Mouse (Mus musculus) liver, adult 2 months (tissue): ENCODE data around the gene Fank1.

Experiments used
- CTCF ChIP-seq: fragments of 200-500 bp; IDR thresholded peaks from 2 replicates; pipeline ENCODE4 v1.5.1; 2011; ENCODE audit warnings: low read depth, low read length, control low read depth
- POLR2A ChIP-seq: fragments of 200-500 bp; IDR thresholded peaks from 2 replicates; pipeline ENCODE4 v1.6.1; 2011; ENCODE audit warnings: low read length, control low read depth; ENCODE audit not compliant: insufficient read depth; ENCODE audit errors: extremely low read depth

DNA sequence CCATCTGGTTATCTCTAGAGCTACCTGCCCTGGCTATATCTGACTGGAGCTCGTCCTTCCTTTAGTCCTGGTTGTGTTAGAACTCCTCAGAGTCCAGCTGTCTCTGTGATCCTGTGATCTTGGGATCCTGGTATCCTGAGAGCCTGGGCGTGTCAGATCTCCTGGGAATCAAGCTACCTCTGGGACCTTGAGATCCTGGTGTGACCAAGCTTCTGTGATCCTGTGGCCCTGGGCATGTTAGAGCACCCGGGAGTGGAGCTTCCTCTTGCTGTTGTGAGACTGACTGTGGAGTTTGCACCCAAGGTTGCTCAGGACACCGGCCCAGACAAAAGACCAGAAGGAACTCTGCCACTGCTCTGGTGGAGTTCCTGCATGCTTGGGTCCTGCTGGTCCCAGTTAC is 122.7 kb downstream of the Fank1 start:
- TF ChIP-seq CTCF (no peak), POLR2A (no peak)
